Mouse (Mus musculus) right cerebral cortex, postnatal 25 days (tissue): Measurements from ENCODE around the gene Sft2d1.
A peak's percentile ranks its signal among the peaks of the same experiment; 100 is the strongest.

Source experiments
- DNase-seq: peaks from one replicate; pipeline ENCODE4 v3.0.0; 2022

Sft2d1 gene

GRCm38 (mm10) chr17:8310838-8311614 lies at the start of gene Sft2d1:
Gene Sft2d1 (plus strand): TSS chr17:8311102.
- DNase-seq, result peak; percentile 97

DNA sequence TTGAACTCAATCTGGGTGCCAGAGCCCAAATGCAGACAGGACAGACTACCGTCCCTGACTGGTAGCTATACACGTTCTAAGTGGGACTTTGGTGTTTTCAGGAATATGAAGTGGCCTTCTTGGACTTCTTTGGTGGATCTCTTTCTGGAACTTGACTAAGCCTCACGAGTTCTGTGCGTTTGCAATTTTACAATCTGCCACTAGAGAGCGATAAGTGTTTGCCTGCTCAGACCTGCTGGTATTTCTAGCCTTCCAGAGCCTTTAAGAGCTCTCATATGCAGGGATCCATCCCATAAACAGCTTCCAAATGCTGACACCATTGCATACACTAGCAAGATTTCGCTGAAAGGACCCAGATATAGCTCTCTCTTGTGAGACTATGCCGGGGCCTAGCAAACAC lies 46.3 kb upstream of the Sft2d1 start:
- peak; percentile 48 for DNase-seq

DNA sequence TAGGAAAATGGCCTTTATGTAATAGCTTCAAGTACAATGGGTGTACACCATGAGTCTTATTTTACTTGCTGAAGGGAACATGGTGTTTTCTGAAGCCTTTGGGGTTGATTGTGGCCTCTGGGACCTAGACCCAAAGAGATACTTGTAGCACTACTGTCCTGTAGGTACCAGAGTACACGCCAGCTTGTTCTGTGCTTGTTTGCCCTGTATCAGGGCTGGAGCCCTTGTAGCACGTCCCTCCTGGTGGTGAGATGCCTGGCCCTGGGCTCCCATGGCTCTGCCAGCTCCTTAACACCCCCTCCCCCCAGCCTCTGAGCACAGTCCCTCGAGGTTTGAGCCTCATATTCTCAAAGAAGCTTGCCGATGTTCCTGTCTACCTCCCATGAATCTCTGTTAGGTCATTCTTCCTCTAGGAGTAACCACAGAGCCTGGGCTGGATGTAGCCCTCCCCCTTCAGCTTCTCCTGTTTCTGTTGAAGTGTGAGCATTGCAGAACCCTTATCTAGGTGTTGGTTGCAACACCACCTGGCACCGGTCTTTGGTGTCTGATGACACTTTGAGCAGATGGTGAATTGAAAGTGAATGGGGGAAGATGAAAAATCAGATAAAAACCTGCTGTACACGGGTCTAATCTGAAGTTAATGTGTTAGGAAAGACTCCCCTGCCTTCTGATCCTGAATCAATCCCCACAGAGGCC lies 38.7 kb upstream of the Sft2d1 start:
- DNase-seq, result no peak

- no peak for DNase-seq
Measured at GRCm38 (mm10) chr17:8272951-8273350, 38.0 kb upstream of the Sft2d1 start.

DNA sequence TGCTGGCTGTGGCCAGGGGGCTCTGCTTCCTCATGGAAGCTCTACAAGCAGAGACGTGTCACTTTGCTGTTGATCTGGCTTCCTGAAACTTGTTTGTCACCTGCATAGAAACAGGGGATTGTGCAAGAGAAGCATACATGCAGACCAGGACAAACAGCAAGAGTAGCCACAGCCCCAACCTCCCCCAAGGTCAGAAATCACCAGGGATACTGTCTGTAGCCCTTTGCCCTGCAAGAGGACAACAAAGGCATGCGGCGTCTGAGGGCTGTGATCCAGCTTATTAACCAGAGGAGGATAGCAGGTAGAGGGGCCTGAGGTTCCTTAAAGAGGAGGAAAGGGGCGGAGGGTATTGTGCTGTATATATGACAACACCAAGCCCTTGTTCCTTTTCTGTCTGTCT lies 34.8 kb upstream of the Sft2d1 start:
- DNase-seq, result no peak

- no peak for DNase-seq
Measured at GRCm38 (mm10) chr17:8276680-8277079, 34.2 kb upstream of the Sft2d1 start.

- DNase-seq, result no peak
Measured at GRCm38 (mm10) chr17:8277266-8277665, 33.6 kb upstream of the Sft2d1 start.

- DNase-seq, result no peak
Measured at GRCm38 (mm10) chr17:8278356-8278755, 32.5 kb upstream of the Sft2d1 start.

GRCm38 (mm10) chr17:8282821-8283525 lies 27.9 kb upstream of the Sft2d1 start, which contains the start of gene Mpc1:
Gene Mpc1 (plus strand): TSS chr17:8282904.
- DNase-seq, result peak; percentile 89

DNA sequence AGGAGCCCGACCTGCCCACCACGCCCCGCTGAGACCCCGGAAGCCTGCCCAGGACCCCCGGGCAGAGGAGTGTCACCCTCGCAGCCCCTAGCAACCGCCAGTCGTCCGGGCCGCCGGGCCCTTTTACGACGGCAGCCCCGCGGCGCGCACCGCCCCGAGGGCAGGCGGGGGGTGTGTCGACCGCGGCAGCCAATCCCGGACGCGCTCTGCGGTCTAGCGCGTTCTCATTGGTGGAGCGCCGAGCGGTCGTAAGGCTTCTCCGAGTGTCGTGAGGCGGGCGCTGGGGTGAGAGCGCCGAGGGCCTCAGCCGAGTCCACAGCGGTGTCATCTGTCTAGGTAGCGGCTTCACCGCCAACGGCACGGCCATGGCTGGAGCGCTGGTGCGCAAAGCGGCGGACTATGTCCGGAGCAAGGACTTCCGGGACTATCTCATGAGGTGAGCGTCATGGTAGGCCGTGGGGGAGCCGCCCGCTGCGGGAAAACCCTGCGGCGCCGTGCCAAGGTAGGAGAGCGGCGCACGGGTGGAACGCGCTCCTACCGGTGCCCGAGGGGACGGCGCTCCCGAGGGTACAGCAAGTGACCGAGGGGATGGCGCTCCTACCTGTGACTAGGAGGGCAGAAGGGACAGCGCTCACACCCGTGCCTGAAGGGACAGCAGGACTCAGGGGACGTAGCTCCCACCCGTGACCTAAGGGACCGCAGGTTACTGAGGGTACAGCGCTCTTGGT lies 27.2 kb upstream of the Sft2d1 start:
- DNase-seq, result peak; percentile 97

DNA sequence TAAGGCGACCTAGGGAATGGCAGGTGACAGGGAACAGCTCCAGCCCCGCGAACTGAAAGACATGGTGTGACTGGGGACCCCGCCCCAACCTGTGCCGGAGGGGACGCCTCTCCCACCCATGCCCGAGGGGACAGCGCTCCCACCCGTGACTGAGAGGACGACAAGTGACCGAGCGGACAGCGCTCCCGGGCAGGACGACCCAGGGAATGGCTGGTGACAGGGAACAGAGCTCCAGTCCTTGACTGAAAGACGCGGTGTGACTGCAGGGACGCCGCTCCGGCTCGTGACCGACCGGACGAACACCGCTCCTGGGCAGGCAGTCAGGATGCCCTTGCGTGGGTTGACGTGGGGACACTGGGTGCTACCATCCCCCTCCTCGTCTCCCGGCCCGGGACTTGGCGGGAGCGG lies 26.6 kb upstream of the Sft2d1 start:
- DNase-seq, result peak; percentile 41

GRCm38 (mm10) chr17:8285056-8285455 lies 25.8 kb upstream of the Sft2d1 start:
- DNase-seq, result no peak

DNA sequence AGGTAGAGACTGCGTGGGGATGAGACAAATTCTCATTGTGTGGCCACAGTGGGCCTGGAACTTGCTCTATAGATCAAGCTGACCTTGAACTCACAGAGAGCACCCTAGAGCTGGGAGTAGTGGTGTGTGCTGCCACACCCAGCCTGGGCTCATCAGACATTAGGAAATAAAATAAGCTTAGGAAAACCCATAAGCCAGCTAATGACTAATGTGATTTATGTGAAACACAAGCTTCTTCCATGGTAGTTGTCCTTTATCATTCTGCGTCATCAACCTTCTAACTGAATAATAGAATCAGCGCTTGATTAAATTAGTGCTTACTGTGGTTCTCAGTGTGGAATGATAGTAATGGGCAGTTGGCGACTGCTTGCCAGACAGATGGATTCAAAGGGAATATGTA lies 23.9 kb upstream of the Sft2d1 start:
- DNase-seq, result no peak

GRCm38 (mm10) chr17:8289993-8290679 lies 20.8 kb upstream of the Sft2d1 start:
- DNase-seq, result no peak

DNA sequence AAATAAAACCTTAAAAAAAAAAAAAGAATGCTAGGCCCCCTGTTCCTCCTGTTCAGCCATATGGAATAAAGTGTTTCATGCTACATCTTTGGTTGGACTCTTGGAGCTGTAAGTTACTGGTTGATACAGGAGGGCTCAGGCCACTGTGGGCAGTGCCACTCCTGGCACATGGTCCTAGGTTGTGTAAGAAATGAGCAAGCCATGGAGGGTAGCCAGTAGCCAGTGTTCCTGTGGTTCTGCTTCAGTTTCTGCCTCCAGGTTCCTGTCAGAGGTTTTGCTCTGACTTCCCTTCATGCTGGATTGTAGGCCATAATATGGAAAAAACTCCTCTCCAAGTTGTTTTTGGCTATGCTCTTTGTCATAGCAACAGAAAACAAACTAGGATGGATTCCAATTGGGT lies 20.2 kb upstream of the Sft2d1 start:
- DNase-seq, result no peak

- DNase-seq, result no peak
Measured at GRCm38 (mm10) chr17:8295825-8296224, 15.1 kb upstream of the Sft2d1 start.

DNA sequence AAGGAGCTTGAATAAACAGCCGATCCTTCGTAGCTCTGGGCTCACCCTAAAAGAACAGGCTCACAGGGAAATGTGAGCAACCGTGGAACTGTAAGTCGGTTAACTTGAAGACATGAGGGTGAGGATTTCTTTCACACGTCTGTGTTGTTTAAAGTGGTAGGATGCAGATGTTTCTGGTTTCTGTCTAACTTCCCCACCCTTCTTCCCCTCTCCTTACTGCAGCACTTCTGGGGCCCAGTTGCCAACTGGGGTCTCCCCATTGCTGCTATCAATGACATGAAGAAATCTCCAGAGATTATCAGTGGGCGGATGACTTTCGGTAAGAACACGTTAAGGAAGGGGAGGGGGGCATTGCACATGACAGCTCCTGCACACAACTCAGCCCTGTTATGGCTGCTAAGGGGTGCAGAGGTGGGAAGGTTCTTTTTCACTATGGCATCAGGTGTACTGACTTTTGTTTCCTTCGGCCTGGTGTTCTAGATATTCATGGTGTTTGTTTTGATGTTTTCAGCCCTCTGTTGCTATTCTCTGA lies 14.5 kb upstream of the Sft2d1 start:
- no peak for DNase-seq

GRCm38 (mm10) chr17:8297746-8298145 lies 13.2 kb upstream of the Sft2d1 start:
- DNase-seq, result no peak

GRCm38 (mm10) chr17:8298281-8298680 lies 12.6 kb upstream of the Sft2d1 start:
- no peak for DNase-seq

- no peak for DNase-seq
Measured at GRCm38 (mm10) chr17:8299524-8299923, 11.4 kb upstream of the Sft2d1 start.

DNA sequence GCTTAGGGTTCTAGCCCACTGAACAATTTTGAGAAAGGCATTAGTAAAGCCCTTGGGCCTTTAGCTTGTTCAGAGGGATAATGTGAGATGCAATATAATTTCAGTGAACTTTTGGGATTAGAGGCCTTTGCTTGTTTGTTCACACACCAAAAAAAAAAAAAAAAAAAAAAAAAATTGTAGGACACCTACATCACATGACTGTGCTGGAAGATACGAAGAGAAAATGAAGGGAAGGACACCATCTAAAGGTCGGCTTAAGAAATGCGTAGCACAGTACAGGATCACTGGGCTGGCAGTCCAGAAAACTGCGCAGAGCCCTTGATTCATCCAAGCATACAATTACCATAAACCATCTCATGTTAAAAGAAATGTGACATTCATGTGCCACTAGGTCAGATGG lies 9.4 kb upstream of the Sft2d1 start:
- DNase-seq, result no peak

- DNase-seq, result no peak
Measured at GRCm38 (mm10) chr17:8302772-8303438, 8.0 kb upstream of the Sft2d1 start.
